Mouse (Mus musculus) ES-Bruce4 (cell line): ENCODE results near the gene Chpf2.

Experiments used
- CTCF ChIP-seq: IDR thresholded peaks from one replicate; pipeline ENCODE4 v1.8.1; 2011; ENCODE audit warnings: low read depth, low read length
- EP300 ChIP-seq: IDR thresholded peaks from 2 replicates; pipeline ENCODE4 v1.6.1; 2011; ENCODE audit warnings: low read depth, low read length; ENCODE audit not compliant: insufficient read depth
- POLR2A ChIP-seq: IDR thresholded peaks from one replicate; pipeline ENCODE4 v1.8.1; 2011; ENCODE audit warnings: low read length; ENCODE audit not compliant: insufficient read depth

DNA sequence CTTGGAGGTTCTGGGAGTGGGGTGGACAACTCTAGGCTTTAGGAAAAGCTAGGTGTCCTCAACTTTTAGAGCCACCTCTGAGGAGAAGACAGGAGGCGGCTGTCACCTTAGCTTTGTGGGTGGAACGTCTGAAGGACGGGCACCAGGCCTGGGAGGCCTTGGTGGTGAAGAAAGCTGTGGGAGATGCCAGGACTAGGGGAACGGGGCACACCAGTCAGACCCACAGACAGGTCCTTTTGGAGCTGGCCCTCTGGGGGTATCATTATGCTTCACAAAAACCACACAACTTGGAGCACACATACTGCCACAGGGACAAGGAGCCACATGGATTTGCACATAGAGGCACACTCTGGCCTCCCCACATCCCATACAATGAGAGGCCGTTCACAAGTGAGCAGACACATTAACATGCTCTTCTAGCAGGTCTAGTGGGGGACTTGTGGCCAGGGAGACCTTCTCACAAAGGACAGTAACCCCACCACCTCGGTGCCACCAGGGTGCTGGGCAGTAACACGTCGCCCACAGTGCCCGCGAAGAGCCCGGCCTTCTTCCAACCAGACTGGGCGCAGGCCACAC is 17.6 kb downstream of the Chpf2 start:
- TF ChIP-seq CTCF (no peak), EP300 (no peak), POLR2A (no peak)
